Mouse (Mus musculus) hindbrain, postnatal 0 days (tissue): ENCODE measurements at regions not wholly inside any gene's neighbourhood (a gene's known extent, or its start where the extent isn't known, plus 50 kb on each side); places are given as distances from the start of the nearest gene placed in this dataset.
"Not testable (repeated sequence)": the region's sequence is repeated elsewhere in the genome, so short reads cannot be mapped to it uniquely, and the experiment has no call there.

Experiments
- ATAC-seq: fragments of 200-750 bp; cut with Nextera tagmentation; 2 replicates; pipeline ENCODE4 v1.8.0; 2017; ENCODE audit warnings: mild to moderate bottlenecking, moderate TSS enrichment, moderate library complexity
- DNase-seq: peaks from one replicate; pipeline ENCODE4 v3.0.0-alpha.2; 2015; ENCODE audit warnings: low spot score
- H3K27ac ChIP-seq: fragments of 300-500 bp; sonication (generic); 2 replicates; pipeline ENCODE4 v1.5.1; 2014; ENCODE audit warnings: mild to moderate bottlenecking
- H3K27me3 ChIP-seq: fragments of 300-500 bp; sonication (generic); 2 replicates; pipeline ENCODE4 v1.6.1; 2014; ENCODE audit warnings: low read length, mixed read lengths; ENCODE audit not compliant: insufficient read depth
- H3K36me3 ChIP-seq: fragments of 300-500 bp; sonication (generic); 2 replicates; pipeline ENCODE4 v1.6.1; 2014; ENCODE audit warnings: low read length, mixed read lengths; ENCODE audit not compliant: insufficient read depth
- H3K4me1 ChIP-seq: fragments of 300-500 bp; sonication (generic); 2 replicates; pipeline ENCODE4 v1.6.1; 2014; ENCODE audit warnings: antibody characterized with exemption, low read length, mixed read lengths; ENCODE audit not compliant: insufficient read depth
- H3K4me2 ChIP-seq: fragments of 300-500 bp; sonication (generic); 2 replicates; pipeline ENCODE4 v1.6.1; 2014; ENCODE audit warnings: low read depth, mild to moderate bottlenecking, low read length, moderate library complexity, mixed read lengths
- H3K4me3 ChIP-seq: fragments of 300-500 bp; sonication (generic); 2 replicates; pipeline ENCODE4 v1.5.1; 2014; ENCODE audit warnings: low read length
- H3K9ac ChIP-seq: fragments of 300-500 bp; sonication (generic); replicated peaks from 2 replicates; pipeline ENCODE4 v1.6.1; 2014; ENCODE audit warnings: mild to moderate bottlenecking, low read length, moderate library complexity, mixed read lengths
- H3K9me3 ChIP-seq: fragments of 300-500 bp; sonication (generic); 2 replicates; pipeline ENCODE4 v1.6.1; 2016; ENCODE audit warnings: low read length, mixed read lengths
- CTCF ChIP-seq: IDR thresholded peaks from 2 replicates; pipeline ENCODE4 v1.5.1; 2016; ENCODE audit warnings: antibody characterized with exemption, control low read depth, low read depth
- WGBS: fragments of 180-500 bp; shearing (Covaris S2); extraction: QIAGEN DNeasy Blood & Tissue Kit; methylation state at CpG from one replicate; pipeline ENCODE4 v1.1.7; 2014; 5-methylcytosine and 5-hydroxymethylcytosine counted together

GRCm38 (mm10) chr13:115836203-115836768 lies 473.2 kb downstream of the Isl1 start:
- Histone ChIP-seq H3K36me3 (no peaks in the 10 kb centered on the region), H3K9ac (no peak overlapping the region), H3K9me3 (no peaks in the 10 kb centered on the region), H3K27ac (no peak overlapping the region), H3K27me3 (no peaks in the 10 kb centered on the region), H3K4me1 (no peaks in the 10 kb centered on the region), H3K4me2 (no peak overlapping the region), H3K4me3 (no peak overlapping the region)
- TF ChIP-seq CTCF: no peak
- WGBS: 52% methylated on average over 6 of the region's 6 CpGs
- DNase-seq (peak; percentile 6), ATAC-seq (no peak)

GRCm38 (mm10) chr13:115825191-115825590 lies 484.3 kb downstream of the Isl1 start:
- no peaks in the 10 kb centered on the region for H3K9me3 ChIP-seq
- no peak overlapping the region for H3K27ac ChIP-seq
- H3K4me2 ChIP-seq: no peak overlapping the region
- no peaks in the 10 kb centered on the region for H3K27me3 ChIP-seq
- H3K4me1 ChIP-seq: no peaks in the 10 kb centered on the region
- H3K36me3 ChIP-seq: no peaks in the 10 kb centered on the region
- no peak for ATAC-seq
- no peak overlapping the region for H3K4me3 ChIP-seq
- 80% methylated on average over 6 of the region's 6 CpGs for WGBS
- DNase-seq: no peak
- no peak overlapping the region for H3K9ac ChIP-seq
- no peak for TF ChIP-seq CTCF

- Histone ChIP-seq H3K9ac (no peak overlapping the region), H3K27ac (no peak overlapping the region), H3K4me3 (no peak overlapping the region), H3K4me1 (no peaks in the 10 kb centered on the region), H3K9me3 (no peaks in the 10 kb centered on the region), H3K27me3 (no peaks in the 10 kb centered on the region), H3K4me2 (no peak overlapping the region), H3K36me3 (no peaks in the 10 kb centered on the region)
- WGBS: 58% methylated on average over 1 of the region's 1 CpGs
- no peak for ATAC-seq
- no peak for TF ChIP-seq CTCF
- DNase-seq: no peak
Measured at GRCm38 (mm10) chr13:115822527-115822926, 487.0 kb downstream of the Isl1 start.

- H3K4me1 ChIP-seq: no peaks in the 10 kb centered on the region
- no peak for DNase-seq
- no peaks in the 10 kb centered on the region for H3K27me3 ChIP-seq
- H3K9me3 ChIP-seq: no peaks in the 10 kb centered on the region
- H3K9ac ChIP-seq: no peak overlapping the region
- no peak overlapping the region for H3K4me2 ChIP-seq
- no peak overlapping the region for H3K27ac ChIP-seq
- no peak for TF ChIP-seq CTCF
- H3K36me3 ChIP-seq: no peaks in the 10 kb centered on the region
- WGBS: 82% methylated on average over 2 of the region's 2 CpGs
- ATAC-seq: no peak
- no peak overlapping the region for H3K4me3 ChIP-seq
Measured at GRCm38 (mm10) chr13:115814211-115814610, 495.3 kb downstream of the Isl1 start.

GRCm38 (mm10) chr13:115799294-115799693 lies 510.2 kb downstream of the Isl1 start:
- TF ChIP-seq CTCF: no peak
- no peaks in the 10 kb centered on the region for H3K4me1 ChIP-seq
- no peaks in the 10 kb centered on the region for H3K9me3 ChIP-seq
- H3K4me3 ChIP-seq: no peak overlapping the region
- no peaks in the 10 kb centered on the region for H3K36me3 ChIP-seq
- ATAC-seq (no peak), DNase-seq (no peak)
- WGBS: 84% methylated on average over 2 of the region's 2 CpGs
- no peak overlapping the region for H3K9ac ChIP-seq
- H3K27ac ChIP-seq: no peak overlapping the region
- no peak overlapping the region for H3K4me2 ChIP-seq
- no peaks in the 10 kb centered on the region for H3K27me3 ChIP-seq

GRCm38 (mm10) chr13:115751271-115751670 lies 558.2 kb downstream of the Isl1 start:
- Histone ChIP-seq H3K9ac (no peak overlapping the region), H3K4me2 (no peak overlapping the region), H3K27ac (no peak overlapping the region), H3K36me3 (no peaks in the 10 kb centered on the region), H3K4me1 (no peaks in the 10 kb centered on the region), H3K27me3 (no peaks in the 10 kb centered on the region), H3K4me3 (no peak overlapping the region), H3K9me3 (no peaks in the 10 kb centered on the region)
- DNase-seq (no peak), ATAC-seq (no peak)
- no peak for TF ChIP-seq CTCF
- 68% methylated on average over 7 of the region's 7 CpGs for WGBS

- not testable (repeated sequence) for H3K4me1 ChIP-seq, H3K4me2 ChIP-seq, H3K36me3 ChIP-seq, H3K27me3 ChIP-seq, ATAC-seq, H3K9ac ChIP-seq, H3K4me3 ChIP-seq, H3K9me3 ChIP-seq, H3K27ac ChIP-seq, DNase-seq
- WGBS: 77% methylated on average over 1 of the region's 1 CpGs
Measured at GRCm38 (mm10) chr13:115742080-115742479, 567.4 kb downstream of the Isl1 start.
